Mouse (Mus musculus): ENCODE results near the gene Cyth1. TPM values are rescaled to one million over a fixed set of nuclear protein-coding genes. Genes with fewer than 3 reads are reported as not detected.
A peak's percentile ranks its signal among the peaks of the same experiment; 100 is the strongest.

Gene Cyth1
- polyA plus RNA-seq, 1 experiment from 2014 or later, result 23.0 TPM

- no peaks in the 10 kb centered on the region for H3K36me3 ChIP-seq
- 72% methylated on average over 9 of the region's 9 CpGs for WGBS
- no peak overlapping the region for H3K27ac ChIP-seq
- peaks cover 5% of the 10 kb centered on the region; the same call in 1 of the 2 replicates for H3K4me1 ChIP-seq (replicated peaks)
- H3K27me3 ChIP-seq (ENCODE audit: insufficient read depth, poor library complexity, severe bottlenecking), result no peaks in the 10 kb centered on the region
- H3K4me3 ChIP-seq, result no peak overlapping the region
- H3K9me3 ChIP-seq, result peaks cover 9% of the 10 kb centered on the region; the same call in 1 of the 2 replicates
- no peak for DNase-seq (ENCODE audit: low spot score)
Observed at GRCm38 (mm10) chr11:118147877-118148637, 100.3 kb downstream of the Cyth1 start.

- Histone ChIP-seq H3K4me3 (no peak overlapping the region), H3K27me3 (ENCODE audit: insufficient read depth, poor library complexity, severe bottlenecking) (no peaks in the 10 kb centered on the region), H3K27ac (no peak overlapping the region), H3K36me3 (no peaks in the 10 kb centered on the region), H3K4me1 (replicated peaks) (peaks cover 19% of the 10 kb centered on the region), H3K9me3 (0 out of 2 replicates have a peak, but pooled peaks cover 5% of the 10 kb centered on the region)
- no peak for DNase-seq (ENCODE audit: low spot score)
- 93% methylated on average over 10 of the region's 10 CpGs for WGBS
Observed at GRCm38 (mm10) chr11:118146446-118146845, 101.9 kb downstream of the Cyth1 start.

- Histone ChIP-seq H3K4me1 (replicated peaks) (peaks cover 20% of the 10 kb centered on the region), H3K36me3 (no peaks in the 10 kb centered on the region), H3K27me3 (ENCODE audit: insufficient read depth, poor library complexity, severe bottlenecking) (no peaks in the 10 kb centered on the region), H3K9me3 (no peaks in the 10 kb centered on the region), H3K27ac (no peak overlapping the region), H3K4me3 (no peak overlapping the region)
- no peak for DNase-seq (ENCODE audit: low spot score)
- WGBS, result 87% methylated on average over 16 of the region's 16 CpGs
Observed at GRCm38 (mm10) chr11:118145771-118146351, 102.5 kb downstream of the Cyth1 start.

DNA sequence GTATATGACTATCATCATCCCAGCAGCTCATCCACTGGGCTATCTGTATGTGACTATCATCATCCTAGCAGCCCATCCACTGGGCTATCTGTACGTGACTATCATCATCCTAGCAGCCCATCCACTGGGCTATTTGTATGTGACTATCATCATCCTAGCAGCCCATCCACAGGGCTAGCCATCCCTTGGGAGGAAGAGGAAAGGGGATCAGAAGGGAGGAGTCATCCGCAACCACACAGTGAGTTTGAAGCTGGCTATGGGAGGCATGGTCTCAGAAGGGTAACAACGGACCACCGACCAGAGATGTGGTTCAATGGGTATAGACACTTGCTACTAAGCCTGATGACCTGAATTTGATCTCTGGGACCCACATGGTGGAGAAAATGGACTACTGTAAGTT, 103.3 kb downstream of the Cyth1 start:
- Histone ChIP-seq H3K27me3 (ENCODE audit: insufficient read depth, poor library complexity, severe bottlenecking) (no peaks in the 10 kb centered on the region), H3K4me3 (no peak overlapping the region), H3K4me1 (replicated peaks) (peaks cover 26% of the 10 kb centered on the region), H3K36me3 (no peaks in the 10 kb centered on the region), H3K27ac (no peak overlapping the region), H3K9me3 (no peaks in the 10 kb centered on the region)
- WGBS, result 87% methylated on average over 4 of the region's 4 CpGs
- DNase-seq (ENCODE audit: low spot score), result no peak

DNA sequence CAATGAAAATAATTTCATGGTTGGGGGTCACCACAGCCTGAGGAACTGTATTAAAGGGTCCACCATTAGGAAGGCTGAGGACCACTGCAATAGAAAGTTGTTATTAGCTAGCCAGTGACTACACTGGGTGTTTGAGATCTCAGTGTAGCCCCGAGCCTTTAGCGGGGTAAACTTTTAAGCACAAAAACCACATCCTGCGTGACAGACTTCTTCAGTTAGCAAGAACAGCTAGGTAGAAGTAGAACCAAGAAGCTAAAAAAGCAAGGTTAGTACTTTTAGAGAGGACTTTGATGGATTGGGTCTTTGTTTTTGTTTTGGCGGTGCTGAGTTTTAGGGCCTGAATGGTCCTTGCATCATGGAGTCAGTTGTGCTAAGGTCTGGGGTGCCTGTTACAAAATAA, 104.7 kb downstream of the Cyth1 start:
- peaks cover 26% of the 10 kb centered on the region for H3K4me1 ChIP-seq (replicated peaks)
- H3K27ac ChIP-seq, result no peak overlapping the region
- H3K27me3 ChIP-seq (ENCODE audit: insufficient read depth, poor library complexity, severe bottlenecking), result no peaks in the 10 kb centered on the region
- DNase-seq (ENCODE audit: low spot score), result no peak
- no peak overlapping the region for H3K4me3 ChIP-seq
- H3K9me3 ChIP-seq, result no peaks in the 10 kb centered on the region
- H3K36me3 ChIP-seq, result no peaks in the 10 kb centered on the region
- 93% methylated on average over 4 of the region's 4 CpGs for WGBS

DNA sequence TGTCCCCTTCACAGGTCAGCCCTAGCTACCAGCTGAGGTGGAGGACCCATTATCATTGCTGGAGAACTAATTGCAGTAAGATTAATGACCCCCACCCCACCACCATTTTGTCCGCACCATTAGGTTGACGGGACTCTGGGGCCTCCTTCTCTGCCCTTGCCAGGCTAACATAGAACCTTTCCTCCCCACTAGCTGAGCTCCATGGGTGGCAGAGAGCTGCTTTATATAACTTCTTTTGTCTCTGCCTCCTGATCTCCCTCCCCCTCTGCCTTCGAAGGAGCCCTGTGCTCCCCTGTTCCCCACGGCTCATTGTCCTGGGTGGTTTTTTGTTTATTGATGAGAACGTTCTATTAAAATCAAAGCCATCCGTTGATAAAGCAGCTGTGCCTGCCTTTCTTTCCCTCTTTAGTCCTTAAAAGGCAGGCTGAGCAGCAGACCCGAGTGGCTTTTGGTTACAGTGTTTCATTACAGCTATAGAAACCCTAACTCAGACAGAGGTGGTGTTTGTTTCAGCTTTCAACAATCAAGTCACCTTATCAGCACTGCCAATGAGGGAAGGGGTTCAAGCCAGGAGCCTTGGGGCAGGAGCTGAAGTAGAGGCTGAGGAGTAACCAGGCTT, 105.7 kb downstream of the Cyth1 start:
- Histone ChIP-seq H3K36me3 (0 out of 2 replicates have a peak, but pooled peaks cover 4% of the 10 kb centered on the region), H3K9me3 (no peaks in the 10 kb centered on the region), H3K27me3 (ENCODE audit: insufficient read depth, poor library complexity, severe bottlenecking) (no peaks in the 10 kb centered on the region), H3K4me3 (no peak overlapping the region), H3K27ac (peak overlapping the region; percentile 73), H3K4me1 (replicated peaks) (peaks cover 26% of the 10 kb centered on the region)
- 22% methylated on average over 7 of the region's 7 CpGs for WGBS
- DNase-seq (ENCODE audit: low spot score), result peak; percentile 20

DNA sequence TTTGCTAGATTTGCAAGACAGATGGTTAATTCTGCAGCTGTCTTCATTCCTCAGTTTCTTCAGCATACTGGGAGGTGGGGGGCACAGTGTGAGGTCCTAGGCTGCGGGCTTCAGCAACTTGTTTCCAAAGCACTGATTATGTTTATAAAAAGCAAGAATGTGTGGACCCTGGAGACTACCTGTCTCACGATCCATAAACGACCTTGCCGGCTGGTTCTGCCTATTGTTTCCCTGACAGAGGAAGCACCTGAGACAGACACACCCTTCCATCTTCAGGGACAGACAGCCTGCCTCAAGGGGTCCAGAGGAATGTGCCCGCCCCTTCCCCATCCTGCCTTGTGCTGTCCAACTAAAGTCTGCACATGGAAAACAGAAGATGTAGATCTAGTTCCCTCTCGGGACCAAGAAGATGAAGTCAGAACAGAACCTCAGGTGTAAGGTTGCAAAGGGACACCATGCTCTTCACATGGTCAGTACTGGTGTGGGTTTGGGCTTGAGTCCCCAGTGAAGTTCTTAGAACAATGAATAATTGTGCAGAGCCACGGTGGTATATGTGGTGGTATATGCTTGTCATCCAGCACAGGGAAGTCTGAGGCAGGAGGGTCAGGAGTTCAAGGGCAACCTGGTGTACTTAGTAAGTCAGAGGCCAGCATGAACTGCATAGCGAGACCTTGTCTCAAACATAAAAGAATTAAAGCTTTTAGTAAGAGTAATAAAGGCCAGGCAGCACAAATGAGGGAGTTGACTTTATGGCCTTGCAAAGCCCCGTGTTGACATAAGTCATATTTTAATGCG, 107.4 kb downstream of the Cyth1 start:
- H3K27ac ChIP-seq, result no peak overlapping the region
- H3K9me3 ChIP-seq, result no peaks in the 10 kb centered on the region
- WGBS, result 80% methylated on average over 10 of the region's 10 CpGs

GRCm38 (mm10) chr11:118138347-118138746, 110.0 kb downstream of the Cyth1 start:
- peaks cover 40% of the 10 kb centered on the region for H3K4me1 ChIP-seq (replicated peaks)
- no peak for DNase-seq (ENCODE audit: low spot score)
- H3K27me3 ChIP-seq (ENCODE audit: insufficient read depth, poor library complexity, severe bottlenecking), result no peaks in the 10 kb centered on the region
- H3K4me3 ChIP-seq, result no peak overlapping the region
- H3K27ac ChIP-seq, result no peak overlapping the region
- 98% methylated on average over 6 of the region's 6 CpGs for WGBS
- H3K36me3 ChIP-seq, result 0 out of 2 replicates have a peak, but pooled peaks cover 4% of the 10 kb centered on the region
- H3K9me3 ChIP-seq, result no peaks in the 10 kb centered on the region

More for the DNA sequence above, 107.4 kb downstream of the Cyth1 start:
- Histone ChIP-seq H3K36me3 (0 out of 2 replicates have a peak, but pooled peaks cover 4% of the 10 kb centered on the region), H3K4me1 (replicated peaks) (peaks cover 31% of the 10 kb centered on the region), H3K4me3 (no peak overlapping the region), H3K27me3 (ENCODE audit: insufficient read depth, poor library complexity, severe bottlenecking) (no peaks in the 10 kb centered on the region)
- DNase-seq (ENCODE audit: low spot score), result no peak

DNA sequence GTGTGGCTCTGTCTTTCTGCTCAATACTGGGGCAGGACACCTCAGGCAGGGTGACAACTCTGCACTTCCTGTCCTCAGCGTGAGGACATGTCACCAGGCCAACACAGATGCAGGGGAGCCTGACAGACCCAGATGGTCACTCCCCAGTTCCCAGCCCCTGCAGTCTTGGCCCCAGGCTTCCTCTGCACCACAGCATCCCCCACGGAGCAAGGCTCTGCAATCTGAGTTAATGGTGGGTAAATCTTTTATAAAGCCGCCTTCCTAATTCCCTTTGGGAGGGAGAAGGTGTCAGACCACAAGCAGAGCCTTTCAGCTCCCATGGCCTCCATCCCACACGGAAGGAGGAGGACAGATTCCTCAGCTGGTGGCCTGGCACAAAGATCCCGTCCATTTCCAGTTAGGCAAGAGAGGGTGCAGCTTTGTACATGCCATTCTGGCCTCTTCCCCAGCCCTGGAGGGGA, 112.2 kb downstream of the Cyth1 start:
- DNase-seq (ENCODE audit: low spot score), result no peak
- Histone ChIP-seq H3K27me3 (ENCODE audit: insufficient read depth, poor library complexity, severe bottlenecking) (no peaks in the 10 kb centered on the region), H3K27ac (peak overlapping the region; percentile 9; the same call in 1 of the 2 replicates), H3K36me3 (0 out of 2 replicates have a peak, but pooled peaks cover 4% of the 10 kb centered on the region), H3K4me3 (no peak overlapping the region), H3K4me1 (replicated peaks) (peaks cover 33% of the 10 kb centered on the region), H3K9me3 (no peaks in the 10 kb centered on the region)
- 49% methylated on average over 5 of the region's 5 CpGs for WGBS

- H3K27ac ChIP-seq, result no peak overlapping the region
- H3K36me3 ChIP-seq, result 0 out of 2 replicates have a peak, but pooled peaks cover 4% of the 10 kb centered on the region
- WGBS, result 76% methylated on average over 6 of the region's 6 CpGs
- DNase-seq (ENCODE audit: low spot score), result no peak
- H3K9me3 ChIP-seq, result no peaks in the 10 kb centered on the region
- no peaks in the 10 kb centered on the region for H3K27me3 ChIP-seq (ENCODE audit: insufficient read depth, poor library complexity, severe bottlenecking)
- peaks cover 26% of the 10 kb centered on the region for H3K4me1 ChIP-seq (replicated peaks)
- no peak overlapping the region for H3K4me3 ChIP-seq
Observed at GRCm38 (mm10) chr11:118135271-118135670, 113.1 kb downstream of the Cyth1 start.

- H3K4me3 ChIP-seq, result no peak overlapping the region
- peaks cover 26% of the 10 kb centered on the region for H3K4me1 ChIP-seq (replicated peaks)
- DNase-seq (ENCODE audit: low spot score), result peak; percentile 13
- WGBS, result 45% methylated on average over 4 of the region's 4 CpGs
- no peaks in the 10 kb centered on the region for H3K27me3 ChIP-seq (ENCODE audit: insufficient read depth, poor library complexity, severe bottlenecking)
- H3K27ac ChIP-seq, result peak overlapping the region; percentile 62; the same call in 1 of the 2 replicates
- 0 out of 2 replicates have a peak, but pooled peaks cover 4% of the 10 kb centered on the region for H3K36me3 ChIP-seq
- no peaks in the 10 kb centered on the region for H3K9me3 ChIP-seq
Observed at GRCm38 (mm10) chr11:118133752-118134169, 114.6 kb downstream of the Cyth1 start.

- DNase-seq (ENCODE audit: low spot score), result no peak
- peak overlapping the region; percentile 62; the same call in 1 of the 2 replicates for H3K27ac ChIP-seq
- 0 out of 2 replicates have a peak, but pooled peaks cover 2% of the 10 kb centered on the region for H3K36me3 ChIP-seq
- H3K4me3 ChIP-seq, result no peak overlapping the region
- H3K4me1 ChIP-seq (replicated peaks), result peaks cover 26% of the 10 kb centered on the region
- H3K27me3 ChIP-seq (ENCODE audit: insufficient read depth, poor library complexity, severe bottlenecking), result no peaks in the 10 kb centered on the region
- H3K9me3 ChIP-seq, result no peaks in the 10 kb centered on the region
- 63% methylated on average over 9 of the region's 9 CpGs for WGBS
Observed at GRCm38 (mm10) chr11:118133133-118133751, 115.2 kb downstream of the Cyth1 start.
